Mouse (Mus musculus) spleen, postnatal 10 days (tissue): ENCODE measurements around the gene Maz.
A peak's percentile ranks its signal among the peaks of the same experiment; 100 is the strongest.

ENCODE experiments used
- DNase-seq, 2 experiments: peaks; one replicate each; pipeline ENCODE4 v3.0.0; 2021 to 2022; ENCODE audit warnings: low spot score in 2 of 2

The Maz gene

GRCm38 (mm10) chr7:127021563-127022527, 5.0 kb downstream of the Maz start:
- DNase-seq = no peak

- peak in 1 of 2 experiments; percentile 58 for DNase-seq
Observed at GRCm38 (mm10) chr7:127020901-127021562, 5.8 kb downstream of the Maz start, which contains the start of the genes Gm42742 and Prrt2. Gene Gm42742, minus strand, starts transcription at chr7:127021097. Gene Prrt2, minus strand, starts transcription at chr7:127021211.

- no peak for DNase-seq
Observed at GRCm38 (mm10) chr7:127020491-127020890, 6.3 kb downstream of the Maz start.

GRCm38 (mm10) chr7:127020031-127020430, 6.8 kb downstream of the Maz start:
- no peak for DNase-seq

GRCm38 (mm10) chr7:127019306-127019960, 7.4 kb downstream of the Maz start:
- no peak for DNase-seq

GRCm38 (mm10) chr7:127018416-127019305, 8.2 kb downstream of the Maz start:
- DNase-seq = no peak

GRCm38 (mm10) chr7:127017950-127018345, 8.9 kb downstream of the Maz start:
- no peak for DNase-seq

- DNase-seq = peak; percentile 97 to 98
Observed at GRCm38 (mm10) chr7:127016971-127017949, 9.6 kb downstream of the Maz start, which contains the start of gene Pagr1a. Gene Pagr1a, minus strand, starts transcription at chr7:127017352.

- peak in 1 of 2 experiments; percentile 72 for DNase-seq
Observed at GRCm38 (mm10) chr7:127016486-127016938, 10.3 kb downstream of the Maz start.

- DNase-seq = no peak
Observed at GRCm38 (mm10) chr7:127016481-127016485, 10.6 kb downstream of the Maz start, which contains the start of gene Pagr1b. Gene Pagr1b, minus strand, starts transcription at chr7:127016484.

- DNase-seq = no peak
Observed at GRCm38 (mm10) chr7:127016081-127016480, 10.8 kb downstream of the Maz start.

- no peak for DNase-seq
Observed at GRCm38 (mm10) chr7:127014993-127015392, 11.8 kb downstream of the Maz start.

- DNase-seq = peak; percentile 68 to 70
Observed at GRCm38 (mm10) chr7:127014320-127014719, 12.5 kb downstream of the Maz start, which contains the start of gene Mvp. Gene Mvp, minus strand, starts transcription at chr7:127014621.

GRCm38 (mm10) chr7:127013385-127013784, 13.5 kb downstream of the Maz start:
- no peak for DNase-seq

- DNase-seq = no peak
Observed at GRCm38 (mm10) chr7:127012845-127013244, 14.0 kb downstream of the Maz start.

- DNase-seq = no peak
Observed at GRCm38 (mm10) chr7:127012374-127012773, 14.5 kb downstream of the Maz start.

- DNase-seq = no peak
Observed at GRCm38 (mm10) chr7:127011717-127012116, 15.1 kb downstream of the Maz start.

GRCm38 (mm10) chr7:127011051-127011450, 15.8 kb downstream of the Maz start:
- no peak for DNase-seq

GRCm38 (mm10) chr7:127009307-127010085, 17.3 kb downstream of the Maz start:
- no peak for DNase-seq
